Mouse (Mus musculus): ENCODE data around the gene Taf10.

The Taf10 gene

DNA sequence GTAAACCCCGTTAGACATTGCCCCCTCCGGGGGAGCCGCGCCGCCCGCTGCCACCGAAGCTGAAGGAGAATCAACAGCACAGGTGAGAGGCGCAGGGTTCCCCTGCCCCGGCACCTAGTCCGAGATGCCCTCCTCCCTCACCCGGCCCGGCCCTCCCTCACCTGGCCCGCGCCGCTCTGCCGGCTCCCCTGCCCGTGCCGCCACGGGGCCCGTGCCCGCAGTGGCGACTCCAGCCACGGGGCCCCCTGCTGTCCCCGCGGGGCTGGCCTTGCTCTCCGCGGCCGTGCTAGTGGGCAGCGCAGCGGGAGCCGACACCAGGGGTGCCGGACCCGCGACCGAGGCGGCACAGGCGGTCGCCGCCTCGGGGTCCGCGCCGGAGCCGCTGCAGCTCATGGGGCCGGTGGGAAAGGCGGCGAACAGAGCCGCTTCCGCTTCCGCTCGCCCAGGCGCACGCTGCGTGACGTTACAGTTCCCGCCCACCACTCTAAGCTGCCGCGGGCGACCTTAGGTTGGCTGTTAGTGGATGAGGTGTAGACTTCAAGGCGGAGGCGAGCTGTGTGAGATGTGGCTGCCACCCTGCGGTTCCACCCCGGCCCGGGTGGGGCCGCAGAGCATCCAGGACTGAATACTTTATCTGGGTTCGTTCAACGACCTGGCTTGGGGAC, at the start of gene Taf10:
Gene Taf10 (minus strand): TSS at position 436 of the 665 bp plus-strand sequence.
- peak; percentile 66 to 72 for DNase-seq (ENCODE audit: low spot score in 2 of 2)

- DNase-seq (ENCODE audit: low spot score in 2 of 2) = no peak
These were observed 49.5 kb upstream of the Taf10 start for GRCm38 (mm10) chr7:105793701-105794100.

DNA sequence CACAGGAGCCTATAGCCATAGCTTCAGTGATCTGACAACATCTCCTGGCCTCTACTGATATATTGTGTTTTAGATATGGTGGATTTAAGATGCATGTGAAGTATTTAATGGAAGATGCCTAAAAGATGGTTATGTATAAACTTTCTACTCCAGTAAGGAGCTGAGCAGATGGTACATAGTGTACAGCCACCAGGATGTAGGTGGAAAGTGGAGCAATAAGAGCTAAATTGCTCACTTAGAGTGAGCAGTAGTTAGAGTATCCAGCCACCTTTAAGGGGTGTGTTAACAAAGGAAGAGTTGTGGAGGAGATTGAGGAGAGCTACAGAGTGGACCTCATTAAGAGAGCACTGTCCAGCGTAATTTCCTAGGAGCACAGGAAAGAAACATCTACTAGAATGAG, 47.0 kb upstream of the Taf10 start:
- DNase-seq (ENCODE audit: low spot score in 2 of 2) = no peak

GRCm38 (mm10) chr7:105787285-105788140, 43.4 kb upstream of the Taf10 start, which contains the start of gene Dchs1:
Dchs1 (minus strand) TSS chr7:105787654.
- no peak for DNase-seq (ENCODE audit: low spot score in 2 of 2)

- DNase-seq (ENCODE audit: low spot score in 2 of 2) = no peak
These were observed 42.5 kb upstream of the Taf10 start for GRCm38 (mm10) chr7:105786506-105787284.

GRCm38 (mm10) chr7:105784556-105784955, 40.4 kb upstream of the Taf10 start:
- no peak for DNase-seq (ENCODE audit: low spot score in 2 of 2)

DNA sequence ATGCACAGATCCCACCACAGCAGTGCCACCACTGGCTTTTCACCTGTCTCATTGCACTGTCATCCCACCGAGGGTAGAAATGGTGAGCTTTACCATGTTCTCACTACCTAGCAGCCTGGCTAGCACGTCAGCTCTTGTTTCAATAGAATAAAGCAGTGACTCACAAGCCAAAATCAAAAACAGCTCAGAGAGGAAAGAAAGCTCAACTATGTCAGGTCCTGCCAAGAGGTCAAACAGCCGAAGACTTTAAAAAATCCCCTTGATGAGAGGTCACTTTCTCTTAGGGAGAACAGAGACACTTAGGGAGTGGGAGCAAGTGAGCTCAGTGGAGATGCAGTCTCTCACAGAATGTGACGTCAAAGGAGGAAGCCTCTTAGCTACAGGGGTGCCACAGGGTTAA, 39.7 kb upstream of the Taf10 start:
- no peak for DNase-seq (ENCODE audit: low spot score in 2 of 2)

GRCm38 (mm10) chr7:105778553-105779265, 34.5 kb upstream of the Taf10 start:
- DNase-seq (ENCODE audit: low spot score in 2 of 2) = no peak

- no peak for DNase-seq (ENCODE audit: low spot score in 2 of 2)
These were observed 33.8 kb upstream of the Taf10 start for GRCm38 (mm10) chr7:105777797-105778552.

- DNase-seq (ENCODE audit: low spot score in 2 of 2) = no peak
These were observed 33.2 kb upstream of the Taf10 start for GRCm38 (mm10) chr7:105777316-105777715.

- DNase-seq (ENCODE audit: low spot score in 2 of 2) = no peak
These were observed 31.9 kb upstream of the Taf10 start for GRCm38 (mm10) chr7:105776026-105776425.

GRCm38 (mm10) chr7:105774661-105775060, 30.5 kb upstream of the Taf10 start:
- DNase-seq (ENCODE audit: low spot score in 2 of 2) = no peak

GRCm38 (mm10) chr7:105773041-105773440, 28.9 kb upstream of the Taf10 start:
- no peak for DNase-seq (ENCODE audit: low spot score in 2 of 2)

- no peak for DNase-seq (ENCODE audit: low spot score in 2 of 2)
These were observed 28.2 kb upstream of the Taf10 start for GRCm38 (mm10) chr7:105772331-105772730.

DNA sequence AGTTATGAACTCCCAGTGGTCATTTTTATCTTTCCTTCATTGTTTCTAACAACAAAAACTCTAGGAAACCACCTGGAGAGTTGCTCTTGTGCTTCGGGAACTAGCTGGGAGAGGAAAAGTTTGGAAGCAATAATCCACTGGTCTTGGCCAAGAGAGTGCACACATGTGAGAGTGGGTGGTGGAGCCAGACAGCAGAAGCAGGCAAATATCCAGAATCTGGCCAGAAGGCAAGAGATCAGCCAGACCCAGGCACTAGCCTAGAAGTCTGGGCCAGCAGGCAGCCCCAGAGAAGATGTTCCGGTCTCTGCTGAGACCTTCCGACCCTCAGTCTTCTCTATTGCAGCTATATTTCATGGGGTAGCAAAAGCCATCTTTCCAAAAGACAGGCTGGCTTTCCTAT, 25.8 kb upstream of the Taf10 start:
- no peak for DNase-seq (ENCODE audit: low spot score in 2 of 2)

DNA sequence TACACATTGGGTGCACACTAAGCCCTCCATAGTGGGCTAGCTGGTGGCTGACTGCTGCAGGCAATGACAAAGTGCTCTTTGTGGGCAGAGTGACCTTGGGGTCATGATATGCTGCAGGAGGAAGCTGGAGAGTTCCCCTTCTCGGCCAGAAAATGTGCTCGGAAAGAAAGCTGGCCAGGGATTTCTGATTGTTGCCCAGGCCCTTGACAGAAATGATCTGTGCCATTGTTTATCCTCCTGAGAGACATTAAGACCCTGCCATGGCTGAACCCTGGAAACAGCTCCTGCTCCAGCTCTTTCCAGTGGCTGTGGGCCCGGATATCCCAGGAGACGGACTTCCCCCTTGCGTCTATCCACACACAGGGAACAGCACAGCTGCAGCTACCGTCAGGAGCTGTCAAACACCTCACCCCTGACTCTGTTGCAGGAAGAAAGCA, 23.6 kb upstream of the Taf10 start:
- no peak for DNase-seq (ENCODE audit: low spot score in 2 of 2)

- DNase-seq (ENCODE audit: low spot score in 2 of 2) = no peak
These were observed 20.2 kb upstream of the Taf10 start for GRCm38 (mm10) chr7:105764331-105764730.

DNA sequence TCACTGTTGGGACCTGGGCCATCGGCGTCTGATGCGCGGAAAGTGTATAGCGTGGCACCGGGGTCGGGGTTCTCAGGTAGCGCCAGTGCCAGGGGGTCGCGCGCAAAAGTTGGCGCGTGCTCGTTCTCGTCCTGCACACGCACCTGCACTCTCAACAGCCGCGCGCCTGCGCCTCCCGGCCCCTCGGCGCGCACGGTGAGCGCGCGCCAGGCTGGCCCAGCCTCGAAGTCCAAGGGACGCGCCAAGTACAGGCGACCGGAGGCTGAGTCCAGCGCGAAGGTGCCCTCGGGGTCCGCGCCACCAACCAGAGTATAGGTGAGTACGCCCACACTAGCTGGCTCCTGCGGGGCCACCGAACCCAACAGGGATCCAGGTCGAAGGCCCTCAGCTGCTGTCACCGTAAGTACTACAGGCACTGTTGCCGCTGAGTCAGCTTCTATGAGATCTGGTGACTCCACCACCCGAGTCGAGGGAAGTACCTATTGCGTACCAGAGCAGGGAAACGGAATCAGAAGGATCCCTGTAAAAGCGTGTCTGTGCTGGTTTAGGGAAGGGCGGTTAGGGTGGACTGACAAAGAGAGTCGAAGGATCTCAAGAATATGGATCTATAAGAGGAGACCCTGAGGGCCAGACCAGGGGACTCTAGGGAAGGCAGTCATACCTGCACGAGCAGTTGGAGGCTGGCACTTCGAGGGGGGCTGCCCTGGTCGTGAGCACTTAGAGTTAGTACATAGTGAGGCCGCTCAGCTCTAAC, 18.5 kb upstream of the Taf10 start:
- no peak for DNase-seq (ENCODE audit: low spot score in 2 of 2)

DNA sequence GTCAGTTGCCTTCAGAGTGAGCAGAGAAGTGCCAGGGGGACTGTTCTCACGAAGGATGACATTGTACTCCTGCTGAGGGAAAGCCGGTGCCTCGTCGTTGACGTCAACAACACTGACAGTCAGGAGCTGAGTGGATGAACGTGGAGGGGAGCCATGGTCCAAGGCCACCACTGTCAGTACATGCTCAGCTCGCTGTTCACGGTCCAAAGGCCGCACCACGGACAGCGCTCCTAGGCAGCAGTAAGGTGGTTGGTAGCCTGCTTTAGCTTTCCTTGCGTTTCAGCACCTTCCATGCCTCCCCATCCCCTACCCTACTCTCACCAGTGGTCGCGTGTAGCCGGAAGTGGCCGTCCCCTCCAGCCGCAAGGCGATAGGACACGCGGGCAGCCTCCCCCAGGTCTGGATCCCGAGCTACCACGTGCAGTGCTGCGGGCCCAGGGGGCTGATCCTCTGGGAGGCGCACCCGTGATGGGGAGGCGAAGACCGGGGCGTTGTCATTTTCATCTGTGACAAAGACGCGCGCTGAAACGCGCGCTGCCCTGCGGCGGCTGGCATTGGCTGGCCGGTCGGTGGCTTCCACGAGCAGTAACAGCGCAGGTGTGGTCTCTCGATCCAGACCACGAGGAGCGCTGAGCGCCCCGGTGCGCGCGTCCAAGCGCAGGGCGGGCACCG, 17.8 kb upstream of the Taf10 start:
- DNase-seq (ENCODE audit: low spot score in 2 of 2) = no peak

DNA sequence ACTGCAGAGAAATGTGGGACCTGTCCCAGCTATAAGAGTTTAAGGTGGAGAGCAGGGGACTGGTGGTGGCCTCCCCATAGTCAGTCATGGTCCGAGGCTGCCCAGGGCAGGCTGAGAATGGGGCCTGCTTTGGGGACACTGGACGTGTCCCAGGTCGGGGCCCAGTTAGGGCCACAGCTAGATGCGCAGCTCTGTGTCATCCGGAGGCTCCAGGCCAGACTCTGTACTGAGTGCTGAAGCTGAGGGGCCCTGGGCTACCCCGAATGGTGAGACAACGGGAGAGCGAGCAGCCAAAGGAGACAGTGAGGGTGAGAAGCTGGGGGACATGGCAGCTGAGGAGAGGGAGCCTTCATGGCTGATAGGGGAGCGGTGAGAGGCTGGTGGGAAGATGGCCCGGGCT, 9.1 kb upstream of the Taf10 start:
- DNase-seq (ENCODE audit: low spot score in 2 of 2) = no peak

All from frontal cortex, postnatal 25 days (tissue).